Mouse (Mus musculus): ENCODE measurements around the gene Gch1. TPM values are rescaled to one million over a fixed set of nuclear protein-coding genes. Genes with fewer than 3 reads are reported as not detected.

The Gch1 gene
- total and polyA plus RNA-seq, 3 experiments, result 0.27 to 17.3 (median 0.87) TPM

- ATAC-seq (ENCODE audit: extremely low read depth, insufficient number of reproducible peaks, low FRiP score, poor library complexity, severe bottlenecking) (no peak), DNase-seq (ENCODE audit: low spot score) (no peak)
- no peak for TF ChIP-seq POLR2AphosphoS5 (IDR thresholded peaks at IDR 0.05; ENCODE audit: insufficient replicate concordance, low read depth, low read length)
- TF ChIP-seq CTCF (IDR thresholded peaks at IDR 0.05; ENCODE audit: low read depth, low read length), result no peak
- no peak for TF ChIP-seq GATA2 (IDR thresholded peaks at IDR 0.05; ENCODE audit: borderline replicate concordance, low read depth, low read length)
- no peak for TF ChIP-seq TAL1 (conservative IDR thresholded peaks at IDR 0.05; ENCODE audit: low read depth, low read length)
- TF ChIP-seq GATA1 (IDR thresholded peaks at IDR 0.05; ENCODE audit: borderline replicate concordance, low read length), result no peak
- no peak overlapping the region for H3K4me3 ChIP-seq (ENCODE audit: low read depth, low read length)
- H3K9me3 ChIP-seq (replicated peaks), result no peaks in the 10 kb centered on the region
- no peaks in the 10 kb centered on the region for H3K36me3 ChIP-seq (replicated peaks)
- H3K4me1 ChIP-seq (ENCODE audit: insufficient read depth, low read depth, low read length), result peaks cover 12% of the 10 kb centered on the region; the same call in 1 of the 2 replicates
- peaks cover 7% of the 10 kb centered on the region; the same call in 1 of the 2 replicates for H3K27me3 ChIP-seq (ENCODE audit: insufficient read depth, low read length)
Measured at GRCm38 (mm10) chr14:47220231-47221025, 31.2 kb upstream of the Gch1 start.

- TF ChIP-seq CTCF (IDR thresholded peaks at IDR 0.05; ENCODE audit: low read depth, low read length) (no peak), GATA1 (IDR thresholded peaks at IDR 0.05; ENCODE audit: borderline replicate concordance, low read length) (no peak), GATA2 (IDR thresholded peaks at IDR 0.05; ENCODE audit: borderline replicate concordance, low read depth, low read length) (no peak), POLR2AphosphoS5 (IDR thresholded peaks at IDR 0.05; ENCODE audit: insufficient replicate concordance, low read depth, low read length) (no peak)
- ATAC-seq (ENCODE audit: extremely low read depth, insufficient number of reproducible peaks, low FRiP score, poor library complexity, severe bottlenecking) (no peak), DNase-seq (ENCODE audit: low spot score) (no peak)
- Histone ChIP-seq H3K4me1 (ENCODE audit: insufficient read depth, low read depth, low read length) (peaks cover 12% of the 10 kb centered on the region; the same call in 1 of the 2 replicates), H3K4me3 (ENCODE audit: low read depth, low read length) (no peak overlapping the region), H3K9me3 (replicated peaks) (no peaks in the 10 kb centered on the region), H3K36me3 (replicated peaks) (no peaks in the 10 kb centered on the region), H3K27me3 (ENCODE audit: insufficient read depth, low read length) (peaks cover 16% of the 10 kb centered on the region)
Measured at GRCm38 (mm10) chr14:47218766-47219606, 29.8 kb upstream of the Gch1 start.

GRCm38 (mm10) chr14:47216541-47216940 is 27.3 kb upstream of the Gch1 start:
- Histone ChIP-seq H3K27me3 (ENCODE audit: insufficient read depth, low read length) (peaks cover 19% of the 10 kb centered on the region), H3K4me1 (ENCODE audit: insufficient read depth, low read depth, low read length) (peaks cover 5% of the 10 kb centered on the region; the same call in 1 of the 2 replicates), H3K36me3 (replicated peaks) (no peaks in the 10 kb centered on the region), H3K4me3 (ENCODE audit: low read depth, low read length) (no peak overlapping the region), H3K9me3 (replicated peaks) (no peaks in the 10 kb centered on the region)
- no peak for DNase-seq (ENCODE audit: low spot score)
- no peak for TF ChIP-seq CTCF (IDR thresholded peaks at IDR 0.05; ENCODE audit: low read depth, low read length)
- TF ChIP-seq GATA1 (IDR thresholded peaks at IDR 0.05; ENCODE audit: borderline replicate concordance, low read length), result no peak
- TF ChIP-seq POLR2AphosphoS5 (IDR thresholded peaks at IDR 0.05; ENCODE audit: insufficient replicate concordance, low read depth, low read length), result no peak
- no peak for TF ChIP-seq TAL1 (conservative IDR thresholded peaks at IDR 0.05; ENCODE audit: low read depth, low read length)
- no peak for TF ChIP-seq GATA2 (IDR thresholded peaks at IDR 0.05; ENCODE audit: borderline replicate concordance, low read depth, low read length)
- no peak for ATAC-seq (ENCODE audit: extremely low read depth, insufficient number of reproducible peaks, low FRiP score, poor library complexity, severe bottlenecking)

GRCm38 (mm10) chr14:47214367-47214766 is 25.2 kb upstream of the Gch1 start:
- DNase-seq (ENCODE audit: low spot score) (no peak), ATAC-seq (ENCODE audit: extremely low read depth, insufficient number of reproducible peaks, low FRiP score, poor library complexity, severe bottlenecking) (no peak)
- H3K27me3 ChIP-seq (ENCODE audit: insufficient read depth, low read length), result peaks cover 18% of the 10 kb centered on the region
- H3K9me3 ChIP-seq (replicated peaks), result no peaks in the 10 kb centered on the region
- no peak for TF ChIP-seq TAL1 (conservative IDR thresholded peaks at IDR 0.05; ENCODE audit: low read depth, low read length)
- no peak for TF ChIP-seq GATA2 (IDR thresholded peaks at IDR 0.05; ENCODE audit: borderline replicate concordance, low read depth, low read length)
- no peak for TF ChIP-seq GATA1 (IDR thresholded peaks at IDR 0.05; ENCODE audit: borderline replicate concordance, low read length)
- TF ChIP-seq CTCF (IDR thresholded peaks at IDR 0.05; ENCODE audit: low read depth, low read length), result no peak
- no peak for TF ChIP-seq POLR2AphosphoS5 (IDR thresholded peaks at IDR 0.05; ENCODE audit: insufficient replicate concordance, low read depth, low read length)
- no peak overlapping the region for H3K4me3 ChIP-seq (ENCODE audit: low read depth, low read length)
- H3K36me3 ChIP-seq (replicated peaks), result no peaks in the 10 kb centered on the region
- H3K4me1 ChIP-seq (ENCODE audit: insufficient read depth, low read depth, low read length), result peaks cover 5% of the 10 kb centered on the region; the same call in 1 of the 2 replicates

GRCm38 (mm10) chr14:47213305-47213704 is 24.1 kb upstream of the Gch1 start:
- H3K9me3 ChIP-seq (replicated peaks), result no peaks in the 10 kb centered on the region
- no peaks in the 10 kb centered on the region for H3K4me1 ChIP-seq (ENCODE audit: insufficient read depth, low read depth, low read length)
- no peak for TF ChIP-seq TAL1 (conservative IDR thresholded peaks at IDR 0.05; ENCODE audit: low read depth, low read length)
- no peak for TF ChIP-seq CTCF (IDR thresholded peaks at IDR 0.05; ENCODE audit: low read depth, low read length)
- no peak for TF ChIP-seq POLR2AphosphoS5 (IDR thresholded peaks at IDR 0.05; ENCODE audit: insufficient replicate concordance, low read depth, low read length)
- no peak for TF ChIP-seq GATA2 (IDR thresholded peaks at IDR 0.05; ENCODE audit: borderline replicate concordance, low read depth, low read length)
- TF ChIP-seq GATA1 (IDR thresholded peaks at IDR 0.05; ENCODE audit: borderline replicate concordance, low read length), result no peak
- H3K36me3 ChIP-seq (replicated peaks), result no peaks in the 10 kb centered on the region
- ATAC-seq (ENCODE audit: extremely low read depth, insufficient number of reproducible peaks, low FRiP score, poor library complexity, severe bottlenecking), result no peak
- H3K27me3 ChIP-seq (ENCODE audit: insufficient read depth, low read length), result peaks cover 22% of the 10 kb centered on the region
- no peak for DNase-seq (ENCODE audit: low spot score)
- H3K4me3 ChIP-seq (ENCODE audit: low read depth, low read length), result no peak overlapping the region

GRCm38 (mm10) chr14:47209669-47210164 is 20.5 kb upstream of the Gch1 start:
- Histone ChIP-seq H3K9me3 (replicated peaks) (no peaks in the 10 kb centered on the region), H3K4me1 (ENCODE audit: insufficient read depth, low read depth, low read length) (no peaks in the 10 kb centered on the region), H3K4me3 (ENCODE audit: low read depth, low read length) (no peak overlapping the region), H3K27me3 (ENCODE audit: insufficient read depth, low read length) (peaks cover 24% of the 10 kb centered on the region), H3K36me3 (replicated peaks) (no peaks in the 10 kb centered on the region)
- DNase-seq (ENCODE audit: low spot score) (no peak), ATAC-seq (ENCODE audit: extremely low read depth, insufficient number of reproducible peaks, low FRiP score, poor library complexity, severe bottlenecking) (no peak)
- TF ChIP-seq POLR2AphosphoS5 (IDR thresholded peaks at IDR 0.05; ENCODE audit: insufficient replicate concordance, low read depth, low read length) (no peak), GATA1 (IDR thresholded peaks at IDR 0.05; ENCODE audit: borderline replicate concordance, low read length) (no peak), GATA2 (IDR thresholded peaks at IDR 0.05; ENCODE audit: borderline replicate concordance, low read depth, low read length) (no peak), CTCF (IDR thresholded peaks at IDR 0.05; ENCODE audit: low read depth, low read length) (no peak), TAL1 (conservative IDR thresholded peaks at IDR 0.05; ENCODE audit: low read depth, low read length) (no peak)

Data from G1E (cell line).